Mouse (Mus musculus) T-helper 1 cell (primary cell): Measurements from ENCODE around the gene Mcoln1.

Experiments used
- in situ Hi-C: fragments of 300-600 bp; cut with MboI, MseI; formaldehyde crosslinking; loops from one replicate; pipeline ENCODE4 v1.15.1; 2025; ENCODE audit warnings: high pct_unique_total_duplicates

Mcoln1 gene

DNA sequence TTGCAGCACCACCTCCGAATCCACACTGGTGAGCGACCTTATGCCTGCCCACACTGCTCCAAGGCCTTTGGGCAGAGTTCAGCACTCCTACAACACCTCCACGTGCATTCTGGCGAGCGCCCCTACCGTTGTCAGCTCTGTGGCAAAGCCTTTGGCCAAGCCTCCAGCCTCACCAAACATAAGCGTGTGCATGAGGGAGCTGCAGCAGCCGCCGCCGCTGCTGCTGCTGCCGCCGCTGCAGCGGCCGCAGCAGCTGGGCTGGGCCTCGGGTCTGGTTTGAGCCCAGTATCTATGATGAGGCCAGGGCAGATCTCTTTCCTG is 3.9 kb upstream of the Mcoln1 start:
- in situ Hi-C loops = no loop called here

DNA sequence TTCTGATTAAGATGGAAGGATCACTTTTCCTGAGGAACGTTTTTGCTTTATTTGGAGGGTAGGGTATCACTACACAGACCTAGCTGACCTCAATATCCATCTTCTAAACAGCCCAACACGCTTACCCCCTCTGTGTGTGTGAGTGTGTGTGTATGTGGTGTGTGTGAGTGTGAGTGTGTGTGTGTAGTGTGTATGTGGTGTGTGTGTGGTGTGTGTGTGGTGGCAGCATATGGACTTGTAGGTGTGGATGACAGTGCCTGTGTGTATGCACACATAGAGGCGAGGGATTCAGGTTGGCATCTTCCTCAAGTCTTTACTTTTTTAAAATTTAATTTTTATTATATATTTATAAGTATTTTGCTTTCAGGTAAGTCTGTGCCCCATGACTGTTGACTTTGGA is 1.7 kb upstream of the Mcoln1 start:
- in situ Hi-C loops = no loop called here

DNA sequence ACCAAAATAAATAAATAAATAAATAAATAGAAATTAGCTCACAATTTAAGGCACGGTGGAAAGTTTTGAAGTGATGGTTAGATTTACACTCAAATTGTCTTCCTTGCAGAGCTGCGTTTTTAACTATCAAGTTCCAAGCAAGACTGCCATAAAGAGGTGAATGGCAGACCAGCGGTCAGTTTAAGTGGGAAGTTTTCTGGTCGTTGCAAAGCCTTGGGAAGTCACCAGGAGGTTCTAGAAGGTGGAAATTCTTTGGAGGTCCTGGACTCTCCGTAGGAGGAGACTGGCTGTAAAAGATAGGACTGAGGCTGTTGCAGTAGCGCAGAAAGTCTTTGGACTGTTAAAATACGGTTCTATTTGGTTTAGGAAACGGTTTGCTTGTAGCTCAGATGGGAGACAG is 506 bp upstream of the Mcoln1 start:
- in situ Hi-C loops = no loop called here

DNA sequence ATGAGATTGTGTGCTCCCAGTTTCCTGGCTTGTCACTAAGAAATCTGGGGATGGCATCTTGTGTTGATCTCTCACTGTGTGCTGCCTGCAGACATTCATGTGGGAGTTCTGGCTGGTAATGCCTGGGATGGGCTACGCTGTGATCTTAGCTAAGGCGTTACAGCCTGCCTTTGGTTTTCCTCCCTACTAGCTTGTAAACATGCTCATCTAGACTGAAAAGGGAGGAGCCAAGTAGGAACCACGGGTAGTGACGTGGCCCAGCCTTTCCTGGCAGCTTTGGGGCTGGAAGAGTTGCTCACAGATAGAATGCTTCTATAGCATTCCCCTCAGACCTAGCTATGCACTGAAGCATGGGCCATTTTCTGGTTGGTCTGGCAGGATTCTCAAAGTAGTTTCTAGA is 2.0 kb downstream of the Mcoln1 start:
- in situ Hi-C loops = no loop called here

DNA sequence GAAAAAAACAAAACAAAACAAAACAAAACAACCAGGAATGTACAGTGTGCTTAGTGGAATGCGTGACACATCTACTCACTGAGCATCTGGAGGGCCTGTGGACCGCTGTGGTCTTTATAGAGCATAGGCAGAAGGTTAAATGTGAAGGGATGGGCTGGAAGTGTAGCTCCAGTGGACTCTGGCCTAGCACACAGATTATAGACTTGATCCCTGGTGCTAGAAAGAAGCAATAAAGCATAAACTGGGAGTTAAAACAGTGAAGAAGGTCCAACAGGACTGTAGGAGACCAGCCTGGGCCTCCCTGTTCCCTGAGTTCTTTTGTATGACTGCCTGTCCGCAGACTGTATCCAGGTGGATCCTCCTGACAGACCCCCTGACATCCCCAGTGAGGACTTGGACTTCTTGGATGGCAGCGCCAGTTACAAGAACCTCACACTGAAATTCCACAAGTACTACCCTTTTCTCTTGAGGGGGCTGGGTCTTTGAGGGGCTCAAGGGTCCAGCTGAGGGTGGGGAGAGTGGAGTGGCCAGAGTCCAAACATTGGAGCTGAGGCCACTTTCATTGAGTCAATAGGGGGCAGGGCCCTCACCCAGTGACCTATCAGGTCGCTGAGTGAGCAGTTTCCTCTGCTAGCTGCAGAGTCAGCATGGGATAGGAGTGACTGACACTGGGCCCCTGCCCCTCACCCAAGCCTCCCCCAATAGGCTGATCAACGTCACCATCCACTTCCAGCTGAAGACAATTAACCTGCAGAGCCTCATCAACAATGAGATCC is 7.9 kb downstream of the Mcoln1 start:
- in situ Hi-C loops = no loop called here

DNA sequence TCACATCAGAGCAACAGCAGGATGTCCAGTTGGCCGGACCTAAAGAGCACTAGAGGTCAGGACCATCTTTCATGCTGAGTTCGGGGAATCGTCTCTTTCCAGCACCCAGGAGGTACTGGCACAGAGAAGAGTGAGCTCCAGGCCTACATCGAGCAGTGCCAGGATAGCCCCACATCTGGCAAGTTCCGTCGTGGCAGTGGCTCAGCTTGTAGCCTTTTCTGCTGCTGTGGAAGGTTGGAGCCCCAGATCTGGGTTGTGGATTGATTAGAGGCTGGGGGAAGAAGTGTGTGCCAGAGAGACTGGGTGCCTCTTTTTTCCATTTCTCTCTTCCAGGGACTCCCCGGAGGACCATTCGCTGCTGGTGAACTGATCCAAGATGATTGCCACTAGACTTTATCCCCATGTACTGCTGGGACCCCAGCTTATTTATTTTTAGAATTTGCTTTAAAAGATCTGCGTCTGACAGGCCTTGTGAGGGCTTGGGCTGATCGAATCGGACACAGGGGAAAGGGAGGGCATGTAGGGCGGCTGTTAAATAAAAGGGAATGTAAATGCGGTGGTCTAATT is 14.5 kb downstream of the Mcoln1 start:
- in situ Hi-C loops = no loop called here

DNA sequence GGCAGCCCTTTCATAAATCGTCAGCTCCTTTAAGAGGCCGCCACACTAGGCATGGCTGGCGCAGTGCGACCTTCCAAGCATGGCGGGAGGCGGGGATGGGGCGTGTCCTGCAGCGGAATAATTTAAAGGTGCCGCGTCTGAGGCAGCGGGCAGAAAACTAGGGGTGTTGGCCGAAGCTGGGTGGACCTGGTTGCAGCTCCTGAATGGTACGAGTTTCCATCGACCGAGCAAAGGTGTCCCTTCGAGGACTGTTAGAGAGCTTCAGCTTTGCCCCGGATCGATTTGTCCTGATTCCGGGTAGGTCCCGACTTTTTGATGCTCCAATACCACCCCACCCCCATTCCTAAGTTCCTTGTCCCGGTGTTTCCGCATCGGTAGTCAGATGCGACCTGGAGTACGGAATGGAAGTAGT is 15.0 kb downstream of the Mcoln1 start, which contains the start of gene Pnpla6:
Pnpla6 (plus strand) TSS at position 125 of the 412 bp plus-strand sequence.
- in situ Hi-C loops = no loop called here

DNA sequence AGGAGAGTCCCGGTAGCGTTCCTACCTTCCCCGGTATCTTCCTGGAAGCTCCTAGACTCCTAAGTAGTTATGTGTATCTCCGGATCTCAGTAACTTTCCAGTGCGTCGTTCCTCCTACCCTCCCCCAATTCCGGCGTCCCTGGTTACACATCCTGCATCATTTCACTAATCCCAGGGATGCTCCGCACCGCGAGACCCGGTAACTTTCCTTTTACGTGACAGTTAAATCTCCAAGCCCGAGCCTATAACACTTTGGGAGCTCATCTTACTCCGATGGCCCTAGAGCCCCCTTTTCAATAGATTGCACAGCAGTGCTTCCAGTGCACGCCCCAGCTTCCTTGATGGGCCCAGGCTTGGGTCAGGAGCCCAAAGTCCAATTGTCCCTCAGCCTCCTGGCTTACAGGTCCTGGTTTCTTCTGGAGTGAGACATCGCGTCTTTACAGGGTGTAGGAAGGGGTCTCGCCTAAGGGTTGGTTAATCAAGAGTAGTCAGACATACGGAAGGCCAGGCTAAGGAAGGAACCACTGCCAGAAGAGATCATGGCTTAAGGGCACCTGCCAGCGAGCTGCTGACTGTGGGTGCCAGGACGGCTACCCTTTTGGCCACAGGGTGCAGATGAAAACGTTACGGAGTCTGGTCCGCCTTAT is 15.6 kb downstream of the Mcoln1 start:
- in situ Hi-C loops = no loop called here

DNA sequence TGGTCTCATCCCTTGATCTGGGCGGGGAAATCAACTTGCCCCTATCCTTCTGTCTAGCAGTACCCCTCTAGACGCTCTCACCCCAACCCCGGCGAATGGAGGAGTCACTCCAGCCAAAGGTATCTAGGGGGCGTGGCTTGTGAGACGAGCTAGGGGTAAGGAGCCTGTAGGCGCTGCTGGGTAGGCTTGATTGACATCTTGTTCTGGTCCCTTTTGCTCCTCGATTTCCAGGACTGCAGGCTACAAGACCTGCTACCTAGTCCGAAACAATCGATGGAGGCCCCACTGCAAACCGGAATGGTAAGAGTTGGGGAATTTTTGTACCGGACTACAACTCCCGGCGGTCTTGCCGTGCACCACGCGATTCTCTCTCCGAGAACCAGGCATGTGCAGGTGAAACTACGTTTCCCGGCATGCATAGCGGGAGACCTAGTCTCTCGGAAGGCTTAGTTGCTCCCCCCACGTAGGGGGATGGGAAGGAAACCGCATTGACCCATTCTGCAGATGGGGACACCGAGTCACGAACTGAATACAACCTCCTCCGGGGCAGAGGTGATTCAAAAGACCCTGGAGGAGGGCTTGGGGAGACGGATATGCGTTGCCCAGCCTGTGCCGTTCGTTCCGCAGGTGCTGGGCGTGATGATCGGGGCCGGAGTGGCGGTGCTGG is 16.3 kb downstream of the Mcoln1 start:
- in situ Hi-C loops = no loop called here

DNA sequence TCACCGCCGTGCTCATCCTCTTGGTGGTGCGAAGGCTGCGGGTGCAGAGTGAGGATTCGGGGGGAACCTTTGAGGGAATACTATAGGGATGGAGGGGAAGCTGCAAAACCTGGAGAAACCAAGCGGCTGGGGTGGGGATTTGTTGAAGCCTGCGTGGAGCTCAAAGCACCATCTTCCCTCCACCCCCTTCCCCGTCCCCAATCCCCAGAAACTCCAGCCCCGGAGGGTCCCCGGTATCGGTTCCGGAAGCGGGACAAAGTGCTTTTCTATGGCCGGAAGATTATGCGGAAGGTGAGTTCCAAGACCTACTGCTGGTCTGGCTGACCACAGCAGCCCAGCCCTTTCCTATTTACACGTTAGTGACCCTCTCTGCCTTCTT is 16.8 kb downstream of the Mcoln1 start:
- in situ Hi-C loops = no loop called here

DNA sequence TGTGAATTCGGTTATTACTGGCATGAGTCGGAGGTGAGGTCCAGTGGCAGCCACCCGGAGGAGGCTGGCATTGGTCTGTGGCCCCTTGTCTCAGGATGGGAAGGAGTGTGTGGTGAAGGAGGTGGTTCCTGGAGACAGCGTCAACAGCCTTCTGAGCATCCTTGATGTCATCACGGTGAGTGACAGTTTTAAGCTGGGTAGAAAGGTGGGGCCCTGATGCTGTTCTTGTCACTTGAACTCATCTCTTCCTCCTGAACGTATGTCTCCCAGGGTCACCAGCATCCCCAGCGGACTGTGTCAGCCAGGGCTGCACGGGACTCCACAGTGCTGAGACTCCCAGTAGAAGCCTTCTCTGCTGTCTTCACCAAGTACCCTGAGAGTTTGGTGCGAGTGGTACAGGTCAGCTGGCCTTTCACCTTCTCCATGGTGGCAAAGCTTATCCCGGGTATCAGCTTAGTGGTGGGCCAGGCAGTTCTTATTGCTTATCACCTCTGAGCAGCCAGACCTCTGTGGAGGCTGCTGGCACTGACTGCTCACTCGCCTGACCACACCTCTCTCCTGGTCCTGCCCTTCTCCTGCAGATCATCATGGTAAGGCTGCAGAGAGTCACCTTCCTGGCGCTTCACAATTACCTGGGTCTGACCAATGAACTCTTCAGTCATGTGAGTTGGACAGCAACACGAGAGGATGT is 21.9 kb downstream of the Mcoln1 start:
- in situ Hi-C loops = no loop called here

DNA sequence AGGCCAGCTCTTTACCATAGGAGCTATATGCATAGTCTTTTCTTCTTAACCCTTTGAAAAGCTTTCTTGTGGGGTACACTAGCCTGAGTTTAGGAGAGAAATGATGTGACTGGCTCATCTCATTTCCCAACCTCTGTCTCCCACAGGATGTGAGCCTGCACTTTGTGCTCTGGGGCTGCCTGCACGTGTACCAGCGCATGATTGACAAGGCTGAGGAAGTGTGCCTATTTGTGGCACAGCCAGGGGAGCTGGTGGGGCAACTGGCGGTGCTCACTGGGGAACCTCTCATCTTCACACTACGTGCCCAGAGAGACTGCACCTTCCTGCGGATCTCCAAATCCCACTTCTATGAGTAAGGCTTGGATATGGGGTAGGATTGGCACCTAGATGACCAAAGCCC is 30.6 kb downstream of the Mcoln1 start:
- in situ Hi-C loops = no loop called here

DNA sequence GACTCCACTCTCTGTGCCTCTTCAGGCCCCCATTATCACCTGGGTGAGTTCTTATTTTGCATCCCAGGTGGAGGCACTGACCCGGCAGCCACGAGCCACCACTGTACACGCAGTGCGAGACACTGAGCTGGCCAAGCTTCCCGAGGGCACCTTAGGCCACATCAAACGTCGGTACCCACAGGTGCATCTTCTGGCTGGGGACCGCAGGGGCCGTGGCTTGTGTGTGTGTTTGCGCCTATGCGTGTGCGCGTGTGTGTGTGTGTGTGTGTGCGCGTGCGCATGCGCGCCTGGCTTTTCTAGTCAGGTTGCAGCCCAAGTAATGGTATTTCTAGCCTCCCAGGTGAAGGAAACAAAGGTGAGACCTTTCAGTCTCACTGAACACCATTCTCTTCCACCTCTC is 31.7 kb downstream of the Mcoln1 start:
- in situ Hi-C loops = no loop called here

DNA sequence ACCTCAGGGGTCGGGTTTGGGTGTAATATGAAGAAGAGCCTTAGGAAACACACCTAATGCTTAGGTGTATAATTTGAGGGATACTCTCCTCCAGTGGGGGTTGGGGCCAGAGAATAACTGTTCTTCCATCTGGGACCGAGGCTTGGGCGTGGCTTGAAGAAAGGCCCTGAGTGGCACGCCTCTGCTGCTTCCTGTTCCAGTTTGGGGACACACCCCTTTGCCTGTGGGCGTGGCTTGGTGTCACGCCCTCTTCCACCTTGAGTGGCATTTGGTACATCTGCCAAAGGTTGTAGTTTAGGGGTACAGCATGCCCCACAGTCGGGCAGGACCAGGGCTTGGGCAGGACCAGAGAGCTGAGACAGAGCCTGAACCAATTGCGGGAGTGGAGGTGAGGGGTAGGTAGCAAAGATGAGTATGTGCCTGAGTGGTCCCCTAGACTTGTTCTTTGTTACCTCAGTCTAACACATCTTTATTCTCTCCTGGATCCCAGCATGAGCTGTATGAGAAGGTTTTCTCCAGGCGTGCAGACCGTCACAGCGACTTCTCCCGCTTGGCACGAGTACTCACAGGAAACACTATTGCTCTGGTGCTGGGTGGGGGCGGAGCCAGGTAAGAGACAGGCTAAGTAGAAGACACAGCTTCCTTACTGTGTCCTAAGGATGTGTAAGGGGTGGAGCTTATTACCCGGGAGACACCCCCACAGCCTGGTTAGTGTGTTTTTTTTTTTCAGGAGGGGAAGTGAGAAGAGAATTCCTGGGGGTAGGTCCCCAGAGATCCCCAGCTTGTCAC is 36.0 kb downstream of the Mcoln1 start:
- in situ Hi-C loops = no loop called here

DNA sequence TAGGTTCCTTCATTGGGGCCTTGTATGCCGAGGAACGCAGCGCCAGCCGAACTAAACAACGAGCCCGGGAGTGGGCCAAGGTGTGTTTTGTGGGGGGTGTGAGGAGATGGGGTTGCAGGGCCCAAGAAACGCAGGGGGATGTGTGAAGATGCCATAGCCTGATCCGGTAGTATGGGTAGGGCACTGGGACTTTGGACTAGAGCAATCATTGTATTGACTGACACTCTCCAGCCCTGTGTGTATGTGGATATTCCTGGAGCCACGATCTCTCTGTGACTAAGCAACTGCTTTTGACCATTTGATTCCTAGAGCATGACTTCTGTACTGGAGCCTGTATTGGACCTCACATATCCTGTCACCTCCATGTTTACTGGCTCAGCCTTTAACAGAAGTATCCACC is 36.7 kb downstream of the Mcoln1 start:
- in situ Hi-C loops = no loop called here

DNA sequence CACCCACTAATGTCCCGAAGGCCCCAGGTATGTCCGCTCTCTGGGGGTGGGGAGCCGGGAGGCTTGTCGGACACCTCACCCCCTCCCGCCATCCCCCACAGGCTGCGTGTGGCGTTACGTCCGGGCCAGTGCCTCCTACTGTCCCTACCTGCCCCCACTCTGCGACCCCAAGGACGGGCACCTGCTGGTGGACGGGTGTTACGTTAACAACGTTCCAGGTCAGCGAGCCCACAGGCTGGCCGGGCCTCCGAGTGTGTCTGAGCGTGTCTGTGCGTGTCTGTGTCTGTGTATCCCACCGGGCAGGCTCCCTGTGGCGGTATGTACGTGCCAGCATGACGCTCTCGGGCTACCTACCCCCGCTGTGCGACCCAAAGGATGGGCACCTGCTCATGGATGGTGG is 37.4 kb downstream of the Mcoln1 start:
- in situ Hi-C loops = no loop called here

DNA sequence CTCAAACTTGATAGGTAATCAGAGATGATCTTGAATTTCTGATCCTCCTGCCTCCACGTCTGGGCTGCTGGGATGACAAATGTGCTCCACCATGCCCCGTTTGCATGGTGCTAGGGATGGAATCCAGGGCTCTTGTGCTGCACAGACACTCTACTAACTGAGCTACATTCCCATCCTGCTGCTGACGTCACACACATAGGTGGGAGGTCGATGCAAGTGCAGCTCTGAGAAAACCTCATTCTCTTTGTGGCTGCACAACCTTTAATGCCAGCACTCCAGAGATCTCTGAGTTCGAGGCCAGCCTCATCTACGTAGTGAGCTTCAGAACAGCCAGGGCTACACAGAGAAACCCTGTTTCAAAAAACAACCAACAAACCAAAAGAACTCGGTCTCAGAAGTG is 38.9 kb downstream of the Mcoln1 start:
- in situ Hi-C loops = no loop called here

DNA sequence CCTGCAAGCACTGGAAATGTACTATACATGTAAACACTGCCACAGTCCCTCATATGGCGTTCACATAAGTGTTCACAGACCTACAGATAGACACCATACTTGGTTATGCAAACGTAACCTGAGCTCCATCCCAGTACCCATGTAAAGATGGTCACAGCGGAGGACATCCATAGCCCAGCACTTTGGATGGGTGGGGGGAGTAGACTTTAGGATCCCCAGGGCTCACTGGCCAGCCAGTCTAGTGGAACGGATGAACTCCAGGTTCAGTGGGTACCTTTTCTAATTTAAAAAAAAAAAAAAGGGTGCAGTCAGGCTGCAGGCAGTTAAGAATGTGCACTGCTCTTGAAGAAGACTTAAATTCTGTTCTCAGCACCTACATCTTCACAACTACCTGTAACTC is 39.8 kb downstream of the Mcoln1 start:
- in situ Hi-C loops = no loop called here

DNA sequence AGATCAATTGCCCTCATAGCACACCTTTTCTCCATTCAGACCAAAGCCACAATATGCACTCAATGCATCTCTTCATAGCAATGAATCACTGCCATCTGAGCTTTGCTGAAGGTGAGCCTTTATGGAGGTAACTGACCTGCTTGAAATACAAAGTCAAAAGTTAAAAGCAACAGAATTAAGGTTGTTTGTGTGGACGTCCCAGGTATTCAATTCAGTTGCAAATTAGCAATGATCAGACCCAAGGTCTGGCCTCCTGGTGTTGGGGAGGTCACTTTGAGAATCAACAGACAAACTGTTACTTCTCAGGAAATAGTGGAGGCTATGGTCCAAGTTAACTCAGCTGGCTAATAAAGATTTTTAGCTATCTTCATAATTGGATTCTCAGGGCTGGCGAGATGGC is 46.3 kb downstream of the Mcoln1 start:
- in situ Hi-C loops = no loop called here

DNA sequence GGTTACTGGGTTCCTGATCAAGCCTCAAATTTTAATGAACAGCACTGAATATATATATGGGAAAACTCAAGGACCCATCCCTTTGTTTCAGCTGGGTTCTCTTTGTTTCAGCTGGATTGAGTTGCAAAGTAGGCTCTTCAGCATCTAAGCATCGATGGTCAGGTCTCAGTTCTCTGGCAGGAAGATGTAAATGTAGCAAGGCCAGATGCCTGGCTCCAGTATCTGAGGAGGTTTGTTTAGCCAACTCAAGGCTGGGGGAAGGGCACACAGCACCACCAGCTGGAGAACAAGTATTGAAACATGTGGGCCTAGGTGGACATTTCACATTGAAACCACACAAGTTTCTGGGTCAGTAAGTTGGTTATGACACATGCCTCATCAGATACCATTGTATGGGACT is 52.0 kb downstream of the Mcoln1 start:
- in situ Hi-C loops = no loop called here

DNA sequence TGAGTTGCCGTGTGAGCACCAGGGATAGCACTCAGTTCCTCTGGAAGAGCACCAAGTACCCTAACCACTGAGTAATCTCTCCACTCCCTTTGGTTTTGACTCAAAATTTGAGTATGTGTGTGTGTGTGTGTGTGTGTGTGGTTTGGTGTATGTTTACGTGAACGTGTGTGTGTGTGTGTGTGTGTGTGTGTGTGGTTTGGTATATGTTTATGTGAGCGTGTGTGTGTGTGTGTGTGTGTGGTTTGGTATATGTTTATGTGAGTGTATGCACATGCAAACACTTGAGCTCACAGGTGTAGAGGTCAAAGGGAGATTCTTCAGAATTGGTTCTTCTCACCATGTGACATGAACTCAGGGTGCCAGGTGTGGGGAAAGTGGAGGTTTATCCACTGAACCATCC is 55.9 kb downstream of the Mcoln1 start:
- in situ Hi-C loops = no loop called here
